Mouse (Mus musculus) neural tube, embryonic 11.5 days (tissue): ENCODE results near the gene Sema4a. TPM values are rescaled to one million over a fixed set of nuclear protein-coding genes. Genes with fewer than 3 reads are reported as not detected.

Experiments
- microRNA-seq: library from miRNA; unstranded; fragments of <30 nt; microRNA quantifications from one replicate; pipeline ENCODE4, GENCODE M21; 2016
- polyA plus RNA-seq: library from polyadenylated mRNA; unstranded; fragments of >200 nt; fragmentation: Nextera tagmentation; extraction: Ambion mirVana; gene quantifications from 2 replicates; pipeline ENCODE4 v1.2.1, GENCODE M21; 2014

The Sema4a gene
- polyA plus RNA-seq, 1 experiment from 2014 or later = 5.8 TPM

Small RNAs within 50 kb of the gene (microRNA-seq; reads per million reads assigned to microRNA genes)
- gene Mir7011 = not detected

Other genes starting within 250 kb of the Sema4a start
- 0.27 and 1.2 TPM in 2 replicates for gene Rhbg, start 206.5 kb downstream of the Sema4a start, polyA plus RNA-seq
- gene Gm38392, start 174.0 kb downstream of the Sema4a start, polyA plus RNA-seq = not detected in 2 replicates
- gene Tsacc, start 164.2 kb downstream of the Sema4a start, polyA plus RNA-seq = 9.1 and 10.7 TPM in 2 replicates
- 768 and 797 TPM in 2 replicates for gene Cct3, start 164.1 kb downstream of the Sema4a start, polyA plus RNA-seq
- gene Glmp, start 136.2 kb downstream of the Sema4a start, polyA plus RNA-seq = 70.5 and 84.5 TPM in 2 replicates
- 1.7 and 2.1 TPM in 2 replicates for gene Tmem79, start 125.0 kb downstream of the Sema4a start, polyA plus RNA-seq
- 48.8 and 57.2 TPM in 2 replicates for gene Smg5, start 124.9 kb downstream of the Sema4a start, polyA plus RNA-seq
- 1.1 and 1.2 TPM in 2 replicates for gene Paqr6, start 96.6 kb downstream of the Sema4a start, polyA plus RNA-seq
- 0.31 TPM in 1 of 2 replicates, not detected in the other for gene Bglap3, start 88.4 kb downstream of the Sema4a start, polyA plus RNA-seq
- not detected in 2 replicates for gene Bglap2, start 82.5 kb downstream of the Sema4a start, polyA plus RNA-seq
- gene Bglap, start 76.7 kb downstream of the Sema4a start, polyA plus RNA-seq = not detected in 2 replicates
- gene Pmf1, start 50.9 kb downstream of the Sema4a start, polyA plus RNA-seq = 118 and 124 TPM in 2 replicates
- 24.8 and 27.0 TPM in 2 replicates for gene Slc25a44, start 36.0 kb downstream of the Sema4a start, polyA plus RNA-seq
- gene Lmna, start 48.8 kb upstream of the Sema4a start, polyA plus RNA-seq = 16.1 and 17.4 TPM in 2 replicates
- 42.0 and 43.6 TPM in 2 replicates for gene Mex3a, start 71.2 kb upstream of the Sema4a start, polyA plus RNA-seq
- gene Rab25, start 87.1 kb upstream of the Sema4a start, polyA plus RNA-seq = 0.70 and 0.78 TPM in 2 replicates
- 82.1 and 98.4 TPM in 2 replicates for gene Lamtor2, start 91.9 kb upstream of the Sema4a start, polyA plus RNA-seq
- 80.2 and 84.0 TPM in 2 replicates for gene Ubqln4, start 92.6 kb upstream of the Sema4a start, polyA plus RNA-seq
- 185 and 195 TPM in 2 replicates for gene Ssr2, start 114.7 kb upstream of the Sema4a start, polyA plus RNA-seq
- 142 and 145 TPM in 2 replicates for gene Arhgef2, start 144.8 kb upstream of the Sema4a start, polyA plus RNA-seq
- not detected in 2 replicates for gene Rxfp4, start 192.0 kb upstream of the Sema4a start, polyA plus RNA-seq
- gene Khdc4, start 224.6 kb upstream of the Sema4a start, polyA plus RNA-seq = 111 TPM in 2 replicates